Mouse (Mus musculus): ENCODE data around the gene Cdc42ep3. TPM values are rescaled to one million over a fixed set of nuclear protein-coding genes. Genes with fewer than 3 reads are reported as not detected.

The Cdc42ep3 gene
- total and polyA plus RNA-seq, 3 experiments, result 0.11 TPM; not detected in 2

DNA sequence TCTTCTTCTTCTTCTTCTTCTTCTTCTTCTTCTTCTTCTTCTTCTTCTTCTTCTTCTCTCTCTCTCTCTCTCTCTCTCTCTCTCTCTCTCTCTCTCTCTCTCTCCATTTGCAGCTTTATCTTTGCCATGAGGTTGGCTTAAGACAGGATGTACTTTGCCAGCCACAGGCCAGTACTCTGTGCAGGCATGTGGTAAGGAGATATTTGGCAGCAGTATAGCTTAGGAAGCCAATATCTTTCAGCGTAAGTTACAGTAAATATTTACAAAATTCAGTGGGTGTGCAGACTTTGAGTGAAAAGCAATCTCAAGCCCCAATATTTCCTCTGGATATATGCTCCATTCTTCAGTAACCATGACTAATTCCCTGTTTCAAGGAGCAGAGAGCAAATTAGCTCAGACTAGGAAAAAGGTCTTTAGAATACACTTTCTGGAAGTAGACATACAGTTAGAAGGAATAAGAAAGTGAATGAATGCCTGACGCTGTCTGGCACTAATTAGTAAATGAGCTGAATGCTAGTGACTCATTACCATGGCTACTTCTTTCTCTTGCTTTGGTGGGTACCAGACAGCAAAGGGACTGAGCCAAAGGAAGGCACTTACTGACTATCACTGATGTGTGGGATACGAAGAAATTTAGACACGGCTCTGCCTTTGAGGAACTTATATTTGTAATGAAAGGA is 39.3 kb downstream of the Cdc42ep3 start:
- H3K27me3 ChIP-seq (ENCODE audit: insufficient read depth, low read length), result no peaks in the 10 kb centered on the region
- no peaks in the 10 kb centered on the region for H3K36me3 ChIP-seq (replicated peaks)
- ATAC-seq (ENCODE audit: extremely low read depth, insufficient number of reproducible peaks, low FRiP score, poor library complexity, severe bottlenecking) (no peak), DNase-seq (ENCODE audit: low spot score) (no peak)
- no peak overlapping the region for H3K4me3 ChIP-seq (ENCODE audit: low read depth, low read length)
- peaks cover 9% of the 10 kb centered on the region for H3K9me3 ChIP-seq (replicated peaks)
- no peak for TF ChIP-seq GATA1 (IDR thresholded peaks at IDR 0.05; ENCODE audit: borderline replicate concordance, low read length)
- TF ChIP-seq GATA2 (IDR thresholded peaks at IDR 0.05; ENCODE audit: borderline replicate concordance, low read depth, low read length), result no peak
- no peak for TF ChIP-seq CTCF (IDR thresholded peaks at IDR 0.05; ENCODE audit: low read depth, low read length)
- no peak for TF ChIP-seq TAL1 (conservative IDR thresholded peaks at IDR 0.05; ENCODE audit: low read depth, low read length)
- TF ChIP-seq POLR2AphosphoS5 (IDR thresholded peaks at IDR 0.05; ENCODE audit: insufficient replicate concordance, low read depth, low read length), result no peak
- H3K4me1 ChIP-seq (ENCODE audit: insufficient read depth, low read depth, low read length), result no peaks in the 10 kb centered on the region

DNA sequence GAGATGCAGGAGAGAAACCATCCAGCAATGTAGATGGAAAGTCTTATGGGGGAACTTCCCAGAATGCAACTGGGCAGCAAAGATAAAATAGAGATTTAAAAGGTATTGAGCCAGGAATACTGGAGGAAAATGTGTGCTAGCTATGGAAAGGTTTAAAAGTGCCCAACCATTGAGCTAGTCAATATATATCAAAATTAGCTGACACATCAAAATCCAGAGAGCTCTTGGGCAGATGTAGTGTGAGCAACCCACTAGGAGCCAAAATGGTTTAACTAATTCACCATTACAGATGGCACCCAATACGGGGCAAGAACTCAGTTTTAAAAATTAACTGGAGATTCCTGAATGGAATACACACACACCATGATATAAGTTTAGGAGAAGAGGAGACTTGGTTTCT is 44.4 kb downstream of the Cdc42ep3 start:
- no peak for DNase-seq (ENCODE audit: low spot score)
- no peak for ATAC-seq (ENCODE audit: extremely low read depth, insufficient number of reproducible peaks, low FRiP score, poor library complexity, severe bottlenecking)
- H3K36me3 ChIP-seq (replicated peaks), result no peaks in the 10 kb centered on the region

DNA sequence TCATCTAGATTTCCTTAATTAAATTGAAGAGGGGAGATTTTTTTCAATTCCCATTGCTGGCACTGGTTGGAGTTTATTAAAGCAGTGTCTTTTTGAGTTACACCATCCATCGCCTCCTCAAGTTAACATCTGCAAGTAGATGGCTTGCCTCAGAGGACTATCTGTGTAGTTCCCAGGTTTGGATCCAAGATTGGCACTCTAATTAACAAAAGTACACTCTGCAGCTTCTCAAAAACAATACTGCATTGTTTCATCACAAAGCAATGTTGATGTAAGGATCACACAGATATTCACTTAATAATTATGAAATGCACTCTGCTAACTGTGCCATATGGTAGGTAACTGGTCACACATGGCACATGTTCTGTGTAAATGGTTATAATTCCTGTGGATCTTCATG is 45.4 kb downstream of the Cdc42ep3 start:
- DNase-seq (ENCODE audit: low spot score) (no peak), ATAC-seq (ENCODE audit: extremely low read depth, insufficient number of reproducible peaks, low FRiP score, poor library complexity, severe bottlenecking) (no peak)
- Histone ChIP-seq H3K27me3 (ENCODE audit: insufficient read depth, low read length) (no peaks in the 10 kb centered on the region), H3K9me3 (replicated peaks) (peaks cover 18% of the 10 kb centered on the region), H3K4me3 (ENCODE audit: low read depth, low read length) (no peak overlapping the region), H3K4me1 (ENCODE audit: insufficient read depth, low read depth, low read length) (no peaks in the 10 kb centered on the region), H3K36me3 (replicated peaks) (no peaks in the 10 kb centered on the region)
- TF ChIP-seq CTCF (IDR thresholded peaks at IDR 0.05; ENCODE audit: low read depth, low read length) (no peak), GATA1 (IDR thresholded peaks at IDR 0.05; ENCODE audit: borderline replicate concordance, low read length) (no peak), GATA2 (IDR thresholded peaks at IDR 0.05; ENCODE audit: borderline replicate concordance, low read depth, low read length) (no peak), TAL1 (conservative IDR thresholded peaks at IDR 0.05; ENCODE audit: low read depth, low read length) (no peak), POLR2AphosphoS5 (IDR thresholded peaks at IDR 0.05; ENCODE audit: insufficient replicate concordance, low read depth, low read length) (no peak)

More for the DNA sequence above, 44.4 kb downstream of the Cdc42ep3 start:
- no peaks in the 10 kb centered on the region for H3K27me3 ChIP-seq (ENCODE audit: insufficient read depth, low read length)
- no peak for TF ChIP-seq GATA2 (IDR thresholded peaks at IDR 0.05; ENCODE audit: borderline replicate concordance, low read depth, low read length)
- TF ChIP-seq POLR2AphosphoS5 (IDR thresholded peaks at IDR 0.05; ENCODE audit: insufficient replicate concordance, low read depth, low read length), result no peak
- no peaks in the 10 kb centered on the region for H3K4me1 ChIP-seq (ENCODE audit: insufficient read depth, low read depth, low read length)
- no peak overlapping the region for H3K4me3 ChIP-seq (ENCODE audit: low read depth, low read length)
- peaks cover 13% of the 10 kb centered on the region for H3K9me3 ChIP-seq (replicated peaks)

DNA sequence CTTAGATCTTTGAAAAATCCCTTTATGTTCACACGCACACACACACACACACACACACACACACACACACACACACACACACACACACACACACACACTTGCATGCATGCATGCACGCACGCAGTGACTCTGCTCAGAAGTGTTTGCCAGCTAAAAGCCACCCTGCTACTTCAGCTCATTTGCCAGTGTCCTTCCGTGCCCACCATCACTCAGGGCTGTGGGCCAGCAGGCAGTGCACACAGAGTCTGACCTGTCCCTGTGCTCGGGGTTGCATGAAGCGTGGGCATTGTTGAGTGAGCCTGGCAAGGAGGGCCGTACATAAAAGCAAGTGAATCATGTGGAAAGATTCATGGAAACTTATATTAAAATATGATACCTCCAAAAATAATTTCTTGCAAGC is 49.2 kb downstream of the Cdc42ep3 start:
- ATAC-seq (ENCODE audit: extremely low read depth, insufficient number of reproducible peaks, low FRiP score, poor library complexity, severe bottlenecking), result no peak

DNA sequence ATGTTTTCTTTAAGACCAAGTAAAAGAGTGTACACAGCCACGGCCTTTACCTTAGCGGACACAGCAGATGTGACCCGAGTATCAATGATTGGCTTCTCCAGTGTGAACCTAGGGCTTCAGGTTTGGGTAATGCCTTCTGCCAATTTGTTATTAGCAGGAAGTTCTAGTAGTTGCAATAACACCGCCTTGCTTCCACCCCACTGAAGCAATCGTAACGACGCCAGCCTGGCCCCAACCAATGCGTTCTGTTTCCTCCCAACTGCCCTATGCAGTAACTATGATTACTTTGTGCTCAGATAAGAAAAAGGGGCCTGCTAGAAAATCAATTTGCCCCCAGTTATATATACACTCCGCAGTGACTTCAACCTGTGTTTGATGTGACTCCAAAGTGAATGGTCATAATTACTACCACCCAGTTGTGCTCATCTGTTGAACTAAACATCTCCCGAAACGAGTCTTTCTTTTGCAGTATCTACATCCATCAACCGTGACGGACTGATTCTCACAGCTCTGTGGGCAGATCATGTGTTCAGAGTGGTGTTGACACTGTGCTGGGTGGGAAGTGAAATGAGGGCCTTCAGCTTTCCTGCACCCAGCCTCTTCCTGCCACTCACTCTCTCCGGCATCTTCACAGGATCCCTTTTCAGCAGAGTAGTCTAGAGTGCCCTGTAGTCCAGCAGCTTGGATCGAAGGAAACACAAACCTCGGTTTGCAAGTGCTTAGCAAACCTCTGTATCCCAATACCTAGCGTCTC is 51.0 kb downstream of the Cdc42ep3 start:
- no peak for DNase-seq (ENCODE audit: low spot score)
- H3K27me3 ChIP-seq (ENCODE audit: insufficient read depth, low read length), result no peaks in the 10 kb centered on the region
- H3K4me3 ChIP-seq (ENCODE audit: low read depth, low read length), result no peak overlapping the region
- H3K36me3 ChIP-seq (replicated peaks), result no peaks in the 10 kb centered on the region
- TF ChIP-seq GATA1 (IDR thresholded peaks at IDR 0.05; ENCODE audit: borderline replicate concordance, low read length) (no peak), GATA2 (IDR thresholded peaks at IDR 0.05; ENCODE audit: borderline replicate concordance, low read depth, low read length) (no peak), POLR2AphosphoS5 (IDR thresholded peaks at IDR 0.05; ENCODE audit: insufficient replicate concordance, low read depth, low read length) (no peak)
- no peak for ATAC-seq (ENCODE audit: extremely low read depth, insufficient number of reproducible peaks, low FRiP score, poor library complexity, severe bottlenecking)
- no peaks in the 10 kb centered on the region for H3K4me1 ChIP-seq (ENCODE audit: insufficient read depth, low read depth, low read length)
- peaks cover 49% of the 10 kb centered on the region for H3K9me3 ChIP-seq (replicated peaks)

More for the DNA sequence above, 49.2 kb downstream of the Cdc42ep3 start:
- H3K36me3 ChIP-seq (replicated peaks), result no peaks in the 10 kb centered on the region
- H3K4me1 ChIP-seq (ENCODE audit: insufficient read depth, low read depth, low read length), result no peaks in the 10 kb centered on the region
- H3K9me3 ChIP-seq (replicated peaks), result peaks cover 42% of the 10 kb centered on the region
- no peak for TF ChIP-seq GATA2 (IDR thresholded peaks at IDR 0.05; ENCODE audit: borderline replicate concordance, low read depth, low read length)
- no peak for TF ChIP-seq POLR2AphosphoS5 (IDR thresholded peaks at IDR 0.05; ENCODE audit: insufficient replicate concordance, low read depth, low read length)
- no peak for TF ChIP-seq GATA1 (IDR thresholded peaks at IDR 0.05; ENCODE audit: borderline replicate concordance, low read length)
- no peak for TF ChIP-seq CTCF (IDR thresholded peaks at IDR 0.05; ENCODE audit: low read depth, low read length)
- TF ChIP-seq TAL1 (conservative IDR thresholded peaks at IDR 0.05; ENCODE audit: low read depth, low read length), result no peak
- no peak for DNase-seq (ENCODE audit: low spot score)
- no peak overlapping the region for H3K4me3 ChIP-seq (ENCODE audit: low read depth, low read length)
- no peaks in the 10 kb centered on the region for H3K27me3 ChIP-seq (ENCODE audit: insufficient read depth, low read length)

DNA sequence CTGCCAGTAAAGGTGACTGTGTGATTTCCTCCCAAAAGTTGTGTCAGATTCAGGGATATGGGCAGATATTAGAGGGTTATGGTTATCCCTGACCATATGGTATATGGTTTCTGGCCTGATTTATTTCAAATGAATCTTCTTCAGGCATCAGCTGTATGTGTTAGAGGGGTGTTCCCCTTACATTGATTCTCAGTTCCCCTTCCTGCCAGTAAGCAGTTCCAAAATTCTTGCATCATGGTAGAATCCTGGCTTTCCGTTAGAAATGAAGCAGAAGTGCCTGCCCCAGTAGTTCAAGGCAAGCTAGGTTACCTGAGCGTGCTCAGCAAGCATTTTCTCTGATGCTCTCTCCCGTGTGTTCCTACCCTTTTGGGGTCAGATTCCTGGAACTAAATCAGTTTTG is 51.7 kb downstream of the Cdc42ep3 start:
- H3K4me1 ChIP-seq (ENCODE audit: insufficient read depth, low read depth, low read length), result no peaks in the 10 kb centered on the region

More for the DNA sequence above, 51.7 kb downstream of the Cdc42ep3 start:
- ATAC-seq (ENCODE audit: extremely low read depth, insufficient number of reproducible peaks, low FRiP score, poor library complexity, severe bottlenecking), result no peak
- TF ChIP-seq TAL1 (conservative IDR thresholded peaks at IDR 0.05; ENCODE audit: low read depth, low read length) (no peak), GATA1 (IDR thresholded peaks at IDR 0.05; ENCODE audit: borderline replicate concordance, low read length) (no peak), GATA2 (IDR thresholded peaks at IDR 0.05; ENCODE audit: borderline replicate concordance, low read depth, low read length) (no peak), CTCF (IDR thresholded peaks at IDR 0.05; ENCODE audit: low read depth, low read length) (no peak), POLR2AphosphoS5 (IDR thresholded peaks at IDR 0.05; ENCODE audit: insufficient replicate concordance, low read depth, low read length) (no peak)
- Histone ChIP-seq H3K9me3 (replicated peaks) (peaks cover 51% of the 10 kb centered on the region), H3K27me3 (ENCODE audit: insufficient read depth, low read length) (no peaks in the 10 kb centered on the region), H3K36me3 (replicated peaks) (no peaks in the 10 kb centered on the region), H3K4me3 (ENCODE audit: low read depth, low read length) (no peak overlapping the region)
- no peak for DNase-seq (ENCODE audit: low spot score)

Measured in G1E (cell line).